Mouse (Mus musculus) 416B (cell line): ENCODE results near the gene Zbtb20.
"Not testable (repeated sequence)": the region's sequence is repeated elsewhere in the genome, so short reads cannot be mapped to it uniquely, and the experiment has no call there.

Experiments used
- DNase-seq: peaks from one replicate; pipeline ENCODE4 v3.0.0; 2011; ENCODE audit warnings: low read depth

Gene Zbtb20

GRCm38 (mm10) chr16:42910716-42911115 lies 35.0 kb downstream of the Zbtb20 start:
- DNase-seq, result peak; percentile 37

DNA sequence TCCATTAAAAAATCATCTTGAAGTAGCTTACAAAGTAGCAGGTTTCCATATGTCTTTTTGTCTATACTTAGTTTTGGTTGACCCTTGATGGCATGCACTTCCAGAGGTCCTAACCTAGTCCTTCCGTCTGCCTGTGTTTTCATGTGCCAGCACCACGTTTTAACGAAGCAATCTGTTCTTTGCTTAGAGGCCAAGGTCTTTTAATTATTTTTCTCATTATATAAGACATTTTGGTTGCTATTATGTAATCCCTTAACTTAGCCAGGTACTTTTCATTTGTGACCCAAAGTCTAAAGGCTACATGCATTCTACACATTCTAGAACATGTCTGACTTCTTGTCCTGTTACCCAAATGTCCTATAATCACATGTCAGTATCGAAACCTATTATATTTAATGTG lies 35.6 kb downstream of the Zbtb20 start:
- no peak for DNase-seq

DNA sequence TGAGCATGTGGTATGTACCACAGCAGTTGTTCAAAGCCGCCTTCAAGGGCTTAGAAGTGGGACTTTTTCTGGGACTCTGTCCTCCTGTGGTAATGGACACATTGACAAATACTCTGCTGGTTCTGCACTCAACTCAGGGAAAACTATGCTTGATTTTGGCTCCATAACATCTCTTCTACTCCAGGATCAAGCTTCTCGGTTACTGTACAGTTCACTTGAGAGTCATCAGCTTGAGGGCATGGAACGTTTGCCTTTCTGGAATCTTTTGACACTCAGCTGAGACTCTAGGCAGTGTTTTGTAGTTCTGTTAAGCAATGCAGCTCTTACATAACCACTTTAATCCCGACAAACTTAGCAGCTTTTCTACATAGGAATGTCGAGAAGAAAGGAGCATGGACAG lies 36.1 kb downstream of the Zbtb20 start:
- DNase-seq, result no peak

- DNase-seq, result no peak
These were observed 37.6 kb downstream of the Zbtb20 start for GRCm38 (mm10) chr16:42913291-42913690.

DNA sequence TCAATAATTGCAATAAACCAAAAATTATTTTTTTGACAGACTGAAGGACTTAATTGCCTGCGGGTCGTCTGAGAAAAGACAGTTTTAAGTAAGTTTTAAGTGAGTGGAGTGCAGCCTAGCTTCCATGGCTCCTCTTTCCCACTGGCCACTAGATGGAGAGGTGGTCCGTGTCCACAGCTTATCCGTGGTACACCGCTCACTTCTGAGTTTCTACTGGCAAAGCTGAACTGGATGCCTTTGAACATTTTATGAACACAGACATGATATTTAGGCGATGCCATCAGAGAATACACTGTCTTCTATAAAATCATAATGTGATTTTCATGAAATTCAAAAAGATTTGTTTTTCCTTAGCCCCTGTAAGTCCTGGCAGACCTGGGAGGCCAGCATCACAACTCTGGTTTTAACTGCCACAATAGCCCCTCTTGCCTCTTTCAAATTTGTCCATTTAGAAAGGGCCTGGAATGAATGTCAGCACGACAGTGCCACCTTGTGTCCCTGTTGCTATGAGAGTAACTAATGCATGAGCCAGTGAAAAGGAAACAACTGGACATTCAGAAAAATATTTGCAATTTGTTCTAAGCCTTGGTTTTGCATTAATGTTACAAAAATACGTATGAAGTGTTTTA lies 38.9 kb downstream of the Zbtb20 start:
- peak; percentile 78 for DNase-seq

- peak; percentile 54 for DNase-seq
These were observed 44.5 kb downstream of the Zbtb20 start for GRCm38 (mm10) chr16:42919992-42920760.

GRCm38 (mm10) chr16:42921436-42921835 lies 45.8 kb downstream of the Zbtb20 start:
- no peak for DNase-seq

GRCm38 (mm10) chr16:42938211-42938610 lies 62.5 kb downstream of the Zbtb20 start:
- DNase-seq, result peak; percentile 63

- DNase-seq, result no peak
These were observed 71.3 kb downstream of the Zbtb20 start for GRCm38 (mm10) chr16:42947016-42947415.

DNA sequence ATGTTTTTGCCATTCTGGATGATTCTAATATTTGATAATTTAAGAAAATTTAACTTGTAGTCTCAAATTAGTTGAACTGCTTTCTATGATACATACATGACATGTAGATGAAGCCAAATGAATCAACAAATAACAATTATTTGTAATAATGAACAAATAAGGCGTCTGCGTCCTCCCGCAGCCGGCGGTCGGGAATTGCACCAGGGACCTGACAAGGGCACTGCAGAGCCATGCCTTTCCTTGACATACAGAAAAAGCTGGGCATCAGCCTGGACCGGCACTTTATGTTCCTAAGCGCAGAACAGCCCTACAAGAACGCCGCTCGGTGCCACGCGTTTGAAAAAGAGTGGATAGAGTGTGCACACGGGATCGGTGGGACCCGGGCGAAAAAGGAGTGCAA lies 79.7 kb downstream of the Zbtb20 start:
- DNase-seq, result not testable (repeated sequence)

DNA sequence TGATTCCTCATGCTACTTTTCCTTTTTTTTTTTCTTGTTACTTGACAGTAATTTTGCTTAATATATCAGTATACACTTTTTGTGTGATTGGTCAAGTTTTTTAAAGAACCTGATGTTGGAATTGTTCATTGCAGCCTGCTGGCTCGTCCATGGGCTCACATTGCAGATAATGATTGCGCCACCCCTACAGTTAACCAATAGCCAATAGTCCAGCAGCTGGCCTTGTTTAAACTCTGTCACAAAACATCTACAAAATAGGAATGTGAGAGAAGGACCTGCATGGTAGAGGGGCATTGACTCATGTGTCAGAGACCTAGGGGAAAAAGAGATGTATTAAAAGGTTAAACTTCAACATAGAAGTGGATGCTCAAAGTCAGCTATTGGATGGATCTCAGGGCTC lies 97.2 kb downstream of the Zbtb20 start:
- no peak for DNase-seq

- DNase-seq, result no peak
These were observed 123.2 kb downstream of the Zbtb20 start for GRCm38 (mm10) chr16:42998896-42999295.

DNA sequence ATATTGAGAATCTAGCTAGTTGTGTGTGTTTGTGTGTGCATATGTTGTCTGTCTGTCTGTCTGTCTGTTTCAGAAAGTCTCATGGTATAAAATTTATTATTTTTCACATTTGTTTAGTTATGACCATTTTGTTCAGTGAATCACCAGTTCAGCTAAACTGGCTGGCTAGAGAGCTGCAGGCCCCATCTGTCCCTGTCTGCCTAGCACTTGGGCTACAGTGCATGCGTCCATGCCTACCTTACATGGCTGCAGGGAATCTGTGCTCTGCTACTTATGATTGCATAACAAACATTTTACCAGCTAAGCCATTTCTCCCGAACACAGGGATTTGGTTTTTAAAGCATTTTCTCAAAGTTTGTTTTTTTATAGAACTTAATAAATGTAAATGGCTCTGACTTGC lies 150.7 kb downstream of the Zbtb20 start:
- DNase-seq, result no peak

- DNase-seq, result no peak
These were observed 153.6 kb downstream of the Zbtb20 start for GRCm38 (mm10) chr16:43029243-43029642.

DNA sequence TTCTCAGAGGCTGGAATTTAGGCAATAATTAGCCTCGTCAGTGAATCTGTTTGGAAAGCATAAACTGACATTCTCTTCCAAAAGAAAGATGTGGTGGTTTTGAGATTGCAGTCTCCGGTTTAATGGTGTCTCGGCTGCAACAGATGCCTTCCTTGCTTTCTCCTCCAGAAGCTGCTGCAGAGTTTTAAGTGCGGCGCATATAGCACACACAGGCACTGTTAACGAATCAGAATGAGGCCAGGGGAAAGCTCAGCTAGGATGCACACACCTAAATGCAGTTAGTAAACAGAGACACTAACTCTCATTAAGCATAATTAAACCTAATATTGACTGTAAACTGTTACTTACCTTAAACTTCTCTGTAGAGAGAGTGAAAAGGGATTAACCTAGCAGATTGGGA lies 160.0 kb downstream of the Zbtb20 start:
- DNase-seq, result no peak

GRCm38 (mm10) chr16:43036510-43036909 lies 160.8 kb downstream of the Zbtb20 start:
- no peak for DNase-seq

DNA sequence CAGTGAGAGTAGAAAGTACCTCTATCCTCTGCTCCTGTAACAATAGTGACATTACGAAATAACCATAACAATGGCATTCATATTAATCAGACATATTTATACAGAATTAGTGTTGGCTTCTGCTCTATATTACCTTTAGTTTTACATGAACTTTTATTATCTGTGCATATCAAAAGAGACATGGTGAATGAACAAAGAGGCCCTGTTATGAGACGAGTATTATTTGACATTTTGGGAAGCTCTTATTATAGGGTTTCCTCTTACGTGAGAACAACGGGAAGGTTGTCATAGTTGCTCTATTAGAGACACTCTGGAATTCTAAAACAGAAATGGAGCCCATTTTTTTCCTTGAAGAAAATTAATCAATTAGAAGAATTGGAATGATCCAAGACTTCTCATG lies 161.6 kb downstream of the Zbtb20 start:
- DNase-seq, result no peak

- no peak for DNase-seq
These were observed 169.9 kb downstream of the Zbtb20 start for GRCm38 (mm10) chr16:43045611-43046010.

DNA sequence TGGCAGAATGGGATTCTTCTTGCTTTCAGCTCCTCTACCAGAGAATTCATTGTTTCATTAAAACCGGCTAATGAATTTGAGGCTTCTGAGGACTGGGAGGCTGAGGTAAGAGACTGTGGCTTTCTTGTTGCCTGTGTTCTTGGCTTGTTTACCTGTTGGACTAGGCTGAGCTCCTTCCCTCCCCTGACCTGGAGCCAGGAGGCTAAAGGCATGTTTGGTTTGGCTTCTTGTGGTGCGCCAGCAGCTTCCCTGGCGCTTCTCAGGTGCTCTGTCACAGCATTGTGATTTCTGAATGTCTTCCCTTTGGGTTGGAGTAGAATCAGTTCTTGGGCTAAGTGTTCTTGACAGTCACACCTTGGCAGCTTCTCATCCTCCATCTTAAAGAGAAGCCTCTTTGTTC lies 171.0 kb downstream of the Zbtb20 start:
- DNase-seq, result no peak

DNA sequence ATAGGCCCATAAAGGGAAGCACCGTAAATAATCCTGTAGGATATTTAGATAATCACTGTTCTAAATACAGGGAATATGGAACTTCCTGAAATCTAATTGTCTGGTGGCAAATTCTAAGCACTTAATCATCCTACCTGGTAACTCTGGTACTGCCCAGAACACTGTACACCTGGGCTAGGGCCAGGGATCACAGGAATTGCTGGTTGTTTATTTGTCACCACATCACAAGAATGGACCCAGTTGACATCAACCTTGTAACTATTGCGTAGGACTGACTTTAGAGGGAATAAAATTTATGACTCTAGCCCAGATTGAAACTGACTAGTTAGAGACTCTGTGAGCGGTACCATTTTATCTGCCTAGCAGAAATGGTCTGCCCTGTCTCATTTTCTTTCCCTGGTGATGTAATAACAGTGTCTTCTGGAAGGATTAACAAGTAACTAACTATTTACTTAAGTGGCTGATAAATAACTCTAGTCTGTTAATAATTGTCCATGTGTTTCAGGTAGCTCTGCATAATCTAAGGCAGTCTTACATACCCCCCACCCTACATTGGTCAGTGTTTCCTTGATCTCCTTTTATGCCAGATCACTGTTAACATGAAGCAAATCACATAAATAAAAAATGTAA lies 194.1 kb downstream of the Zbtb20 start:
- DNase-seq, result no peak

DNA sequence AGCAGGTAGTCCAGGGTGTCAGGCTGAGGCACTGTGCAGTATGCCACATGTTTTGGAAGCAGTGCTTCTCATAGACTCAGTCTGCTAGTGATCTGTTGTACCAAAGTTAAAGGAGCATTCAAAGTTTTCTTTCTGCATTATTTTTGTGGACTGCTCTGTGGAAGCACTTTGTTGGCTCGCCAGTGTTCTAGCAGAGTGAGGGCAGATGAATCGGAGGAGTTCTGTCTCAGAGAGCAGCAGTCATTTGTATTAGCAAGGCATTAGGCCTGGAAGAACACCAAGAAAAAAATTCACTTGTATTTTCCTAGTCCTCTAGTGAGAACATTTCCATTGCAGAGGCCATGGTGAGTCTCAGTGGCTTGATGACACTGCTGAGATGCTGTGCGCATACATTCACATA lies 196.2 kb downstream of the Zbtb20 start:
- DNase-seq, result no peak

DNA sequence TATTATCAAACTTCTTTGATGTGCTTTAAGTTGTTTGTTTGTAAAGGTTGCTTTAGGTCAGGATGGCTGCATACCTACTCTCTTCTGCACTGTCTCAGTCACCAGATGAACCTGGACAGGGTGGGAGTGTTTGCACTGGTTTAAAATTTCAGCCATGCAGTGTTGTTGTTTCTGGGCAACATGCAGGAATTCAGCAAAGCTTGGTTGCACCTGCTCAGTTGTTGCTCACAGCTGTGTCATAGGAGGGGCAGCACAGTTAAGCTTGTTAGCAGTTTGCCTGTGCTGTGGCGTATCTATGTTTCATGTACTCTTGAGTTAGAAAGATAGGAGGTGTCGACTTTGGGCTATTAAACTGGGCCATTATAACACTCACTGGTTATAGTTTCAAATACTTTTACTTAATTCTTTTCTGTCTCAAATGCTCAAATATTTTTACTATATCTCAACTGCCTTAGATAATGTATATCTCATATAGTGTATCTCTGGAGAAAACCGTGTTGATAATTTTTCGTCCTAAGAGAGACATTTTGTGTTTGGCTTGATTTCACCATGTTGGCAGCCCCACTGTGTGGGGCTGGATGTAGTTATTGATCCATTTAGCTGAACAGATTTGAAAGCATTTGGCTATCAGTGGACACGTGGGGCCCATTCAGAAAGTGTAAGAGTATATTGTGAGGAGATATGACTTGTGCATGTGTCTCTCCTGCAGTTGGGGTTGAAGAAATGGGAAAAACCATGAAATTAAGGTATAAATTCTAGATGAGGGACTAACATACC lies 197.3 kb downstream of the Zbtb20 start:
- DNase-seq, result no peak

DNA sequence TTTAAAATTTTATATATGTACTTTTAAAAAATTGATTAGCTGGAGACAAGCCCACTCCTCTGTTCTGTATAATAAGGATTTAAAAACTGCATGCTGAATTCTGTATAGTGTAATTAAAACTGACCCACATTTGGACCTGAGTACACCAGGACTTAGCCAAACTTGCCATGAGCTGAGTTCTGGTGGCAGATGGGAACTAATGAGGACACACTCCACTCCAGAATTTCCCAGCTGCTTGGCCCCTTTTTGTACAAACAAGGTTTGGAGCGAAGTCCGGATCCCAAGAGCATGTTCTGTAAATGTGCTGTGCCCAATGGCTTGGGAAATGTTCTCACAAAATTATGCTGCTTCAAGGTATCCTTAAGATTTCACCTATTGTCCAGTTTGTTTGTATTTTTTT lies 204.7 kb downstream of the Zbtb20 start:
- no peak for DNase-seq
